Mouse (Mus musculus): ENCODE results near the gene Tesmin.

Gene Tesmin

GRCm38 (mm10) chr19:3388629-3389057 lies at the start of gene Tesmin:
TSS of gene Tesmin (plus strand) at chr19:3388857.
- peak; percentile 73 for DNase-seq (ENCODE audit: low read depth, low spot score)

- no peak for DNase-seq (ENCODE audit: low read depth, low spot score)
Measured at GRCm38 (mm10) chr19:3339187-3339586, 49.5 kb upstream of the Tesmin start.

DNA sequence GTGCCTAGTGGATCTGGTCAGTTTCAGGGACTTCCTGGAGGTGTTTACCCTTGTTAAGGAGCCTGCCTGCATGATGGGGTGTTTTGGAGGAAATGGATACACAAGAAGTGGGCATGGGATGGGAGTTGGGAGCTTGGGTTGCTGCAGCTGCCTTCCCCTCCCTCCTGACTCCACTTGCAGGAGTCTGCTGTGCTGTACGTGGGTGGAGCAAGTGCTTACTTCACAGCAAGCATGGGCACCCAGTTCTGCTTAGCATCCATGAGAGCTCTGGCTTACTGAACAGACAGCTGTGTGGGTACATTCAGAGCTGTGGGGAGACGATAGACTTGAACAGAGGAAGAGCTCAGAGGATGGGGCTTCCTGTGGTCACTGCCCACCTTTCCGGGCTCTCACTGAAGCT lies 47.6 kb upstream of the Tesmin start:
- DNase-seq (ENCODE audit: low read depth, low spot score): no peak

DNA sequence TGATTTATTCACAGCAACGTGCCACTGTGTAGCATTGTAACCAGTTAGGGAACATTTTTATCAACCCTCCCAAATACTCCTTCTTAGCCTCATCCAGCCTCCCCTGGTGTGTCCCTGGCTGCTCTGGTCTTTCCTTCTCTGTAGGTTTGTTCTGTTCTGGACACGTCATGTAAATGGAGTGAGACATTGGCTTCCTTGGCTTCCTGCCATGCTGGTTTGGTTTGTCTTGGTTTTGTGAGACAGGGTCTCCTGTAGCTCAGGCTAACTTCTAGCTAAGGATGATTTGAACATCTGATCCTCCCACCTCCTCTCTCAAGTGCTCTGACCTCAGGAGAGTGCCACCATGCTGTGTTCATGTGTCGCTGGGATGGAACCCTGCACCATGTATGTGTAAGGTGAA lies 44.7 kb upstream of the Tesmin start:
- no peak for DNase-seq (ENCODE audit: low read depth, low spot score)

- DNase-seq (ENCODE audit: low read depth, low spot score): no peak
Measured at GRCm38 (mm10) chr19:3344636-3345544, 43.8 kb upstream of the Tesmin start.

DNA sequence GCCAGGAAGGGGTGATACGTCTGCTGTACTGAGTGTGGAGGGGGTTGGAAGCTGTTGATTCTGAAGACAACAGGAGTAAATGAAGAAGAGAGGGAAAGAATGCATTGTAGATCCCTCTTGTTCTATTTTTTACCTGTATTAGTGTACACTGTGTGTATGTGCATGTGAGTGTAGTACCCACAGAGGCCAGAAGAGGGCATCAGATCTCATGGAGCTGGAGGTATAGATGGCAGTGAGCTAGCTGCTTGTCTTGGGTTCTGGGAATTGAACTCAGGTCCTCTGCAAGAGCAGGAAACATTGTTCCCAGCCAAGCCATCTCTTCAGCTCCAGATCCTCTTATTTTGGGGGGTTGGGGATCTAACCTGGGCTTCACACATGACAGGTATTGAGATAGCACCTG lies 40.9 kb upstream of the Tesmin start:
- DNase-seq (ENCODE audit: low read depth, low spot score): no peak

DNA sequence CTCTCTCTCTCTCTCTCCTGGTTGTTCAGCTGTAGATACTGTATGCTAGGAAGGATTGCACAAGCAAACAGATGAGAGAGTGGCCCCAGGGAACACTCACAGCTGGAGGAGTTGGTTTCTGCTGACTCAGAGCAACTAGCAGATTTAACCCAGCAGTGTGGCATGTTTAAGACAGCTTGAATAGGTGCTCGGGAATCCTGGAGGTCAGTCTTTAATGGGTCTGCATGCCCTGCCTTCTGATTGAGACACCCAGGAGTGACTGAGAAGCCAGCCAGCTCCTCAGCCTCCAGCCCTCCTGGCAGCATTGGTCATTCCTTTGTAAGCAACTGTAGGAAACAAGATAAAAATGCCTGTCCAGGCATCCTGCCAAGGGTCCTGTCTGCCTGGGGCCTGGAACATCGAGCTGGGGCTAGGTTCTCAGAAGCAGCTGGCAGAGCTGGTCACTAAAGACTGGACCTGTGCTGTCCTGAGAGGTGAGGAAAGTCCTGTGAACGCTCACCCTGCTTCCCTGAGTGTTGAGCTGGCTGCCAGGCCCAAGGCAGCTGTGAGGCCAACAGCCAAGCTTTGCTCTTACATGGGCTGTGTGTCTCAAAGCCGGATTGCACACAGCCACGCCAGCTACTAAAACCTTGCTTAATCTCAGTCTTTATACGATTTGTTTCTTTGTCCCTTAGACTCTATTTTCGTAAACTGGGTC lies 35.1 kb upstream of the Tesmin start:
- DNase-seq (ENCODE audit: low read depth, low spot score): no peak

DNA sequence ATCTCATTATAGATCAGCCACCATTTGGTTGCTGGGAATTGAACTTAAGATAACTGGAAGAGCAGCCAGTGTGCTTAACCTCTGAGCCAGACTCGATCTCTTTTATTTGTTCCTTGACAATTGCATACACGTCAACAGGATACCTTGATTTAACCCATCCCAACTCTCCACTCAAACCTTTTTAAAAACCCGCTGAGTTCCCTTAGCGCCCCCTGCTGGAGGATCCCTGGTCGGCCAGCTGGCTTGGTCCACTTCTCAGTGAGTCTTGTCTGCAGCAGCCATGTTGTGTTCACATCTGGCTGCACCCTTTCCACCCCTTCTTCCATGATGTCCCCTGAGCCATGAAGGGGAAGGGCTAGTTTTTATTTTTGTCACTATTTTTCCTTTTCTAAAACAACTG lies 33.6 kb upstream of the Tesmin start:
- no peak for DNase-seq (ENCODE audit: low read depth, low spot score)

DNA sequence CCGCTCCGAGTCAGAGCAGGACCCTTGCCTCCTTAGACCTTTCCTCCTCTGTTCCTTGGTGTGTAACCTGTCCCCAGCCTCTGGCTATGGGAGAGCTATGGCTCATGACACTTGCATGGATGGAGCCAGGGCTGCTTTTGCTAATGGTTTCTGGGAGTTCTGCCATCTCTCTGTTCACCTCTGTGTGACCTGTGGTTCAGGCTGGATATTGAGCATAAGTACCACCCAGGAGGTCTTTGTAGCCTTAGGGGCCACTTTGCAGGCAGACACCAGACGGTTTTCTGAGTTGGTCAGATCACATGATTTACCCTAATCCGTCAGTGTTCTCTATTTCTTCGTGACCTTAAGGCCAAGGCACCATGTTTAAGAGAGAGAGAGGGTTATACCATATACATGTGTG lies 32.1 kb upstream of the Tesmin start:
- no peak for DNase-seq (ENCODE audit: low read depth, low spot score)

DNA sequence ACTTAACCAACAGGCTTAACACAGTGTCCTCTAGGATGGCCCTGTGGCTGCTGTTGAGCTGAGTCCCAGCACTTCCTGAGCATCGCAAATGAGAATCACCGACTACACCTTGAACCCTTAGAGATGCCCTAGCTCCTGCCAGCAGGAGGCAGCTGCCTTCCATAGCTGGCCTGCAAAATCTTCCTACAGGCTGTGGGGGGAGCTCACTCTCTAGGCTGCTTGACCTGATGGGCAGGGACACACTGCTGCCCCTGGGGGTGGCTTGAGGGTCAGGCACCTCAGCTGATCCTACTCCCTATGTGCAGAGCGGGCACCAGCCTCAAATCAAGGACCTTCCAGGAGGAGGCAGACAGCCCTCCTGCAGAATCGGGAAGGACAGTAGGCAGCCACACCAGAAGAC lies 31.0 kb upstream of the Tesmin start:
- no peak for DNase-seq (ENCODE audit: low read depth, low spot score)

GRCm38 (mm10) chr19:3359841-3360588 lies 28.6 kb upstream of the Tesmin start:
- no peak for DNase-seq (ENCODE audit: low read depth, low spot score)

- DNase-seq (ENCODE audit: low read depth, low spot score): no peak
Measured at GRCm38 (mm10) chr19:3363510-3363909, 25.1 kb upstream of the Tesmin start.

DNA sequence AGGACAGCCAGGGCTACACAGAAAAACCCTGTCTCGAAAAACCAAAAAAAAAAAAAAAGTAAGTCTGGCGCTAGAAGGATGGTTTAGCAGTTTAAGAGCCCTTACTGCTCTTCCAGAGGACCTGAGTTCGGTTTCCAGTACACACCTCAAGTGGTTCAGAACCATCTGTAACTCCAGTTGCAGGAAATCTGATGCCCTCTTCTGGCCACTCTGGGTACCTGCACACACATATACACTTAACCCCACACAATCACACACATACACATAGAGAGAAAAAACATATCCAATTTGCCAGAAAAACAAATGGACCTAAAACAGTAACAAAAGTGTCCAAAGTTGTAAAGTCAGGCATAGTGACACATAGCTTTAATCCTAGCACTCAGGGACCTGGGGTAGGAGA lies 23.6 kb upstream of the Tesmin start:
- no peak for DNase-seq (ENCODE audit: low read depth, low spot score)

- no peak for DNase-seq (ENCODE audit: low read depth, low spot score)
Measured at GRCm38 (mm10) chr19:3368276-3368675, 20.4 kb upstream of the Tesmin start.

- DNase-seq (ENCODE audit: low read depth, low spot score): no peak
Measured at GRCm38 (mm10) chr19:3373380-3373779, 15.3 kb upstream of the Tesmin start.

GRCm38 (mm10) chr19:3374028-3374427 lies 14.6 kb upstream of the Tesmin start:
- DNase-seq (ENCODE audit: low read depth, low spot score): no peak

DNA sequence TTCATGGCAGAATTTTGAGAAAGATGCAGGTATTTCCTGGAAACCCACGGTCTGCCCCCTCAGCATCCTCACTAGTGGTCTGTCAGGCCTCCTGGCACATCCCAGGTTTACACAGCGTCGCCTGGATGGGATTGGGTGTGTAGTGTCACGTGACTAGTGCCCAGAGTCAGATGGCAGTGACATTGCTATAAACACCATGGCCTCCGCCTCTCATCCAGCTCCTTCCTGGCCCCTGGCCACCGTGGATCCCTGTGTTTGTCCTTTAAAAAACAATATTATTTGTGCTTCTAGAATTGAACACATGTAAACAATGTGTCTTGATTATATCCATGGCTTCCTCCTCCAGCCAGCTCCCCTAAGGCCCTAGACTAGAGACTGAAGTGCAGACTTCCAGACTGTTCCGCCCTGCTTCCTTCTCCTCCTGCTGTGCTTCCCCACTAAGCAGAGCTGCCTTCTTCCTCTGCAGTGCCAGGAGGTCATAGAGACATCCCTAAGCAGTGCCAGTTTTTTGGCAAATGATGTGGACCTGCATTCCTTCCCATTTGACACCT lies 12.6 kb upstream of the Tesmin start:
- no peak for DNase-seq (ENCODE audit: low read depth, low spot score)

GRCm38 (mm10) chr19:3376966-3377715 lies 11.5 kb upstream of the Tesmin start:
- DNase-seq (ENCODE audit: low read depth, low spot score): no peak

- DNase-seq (ENCODE audit: low read depth, low spot score): no peak
Measured at GRCm38 (mm10) chr19:3378614-3379013, 10.0 kb upstream of the Tesmin start.

- DNase-seq (ENCODE audit: low read depth, low spot score): no peak
Measured at GRCm38 (mm10) chr19:3388061-3388460, 596 bp upstream of the Tesmin start.

DNA sequence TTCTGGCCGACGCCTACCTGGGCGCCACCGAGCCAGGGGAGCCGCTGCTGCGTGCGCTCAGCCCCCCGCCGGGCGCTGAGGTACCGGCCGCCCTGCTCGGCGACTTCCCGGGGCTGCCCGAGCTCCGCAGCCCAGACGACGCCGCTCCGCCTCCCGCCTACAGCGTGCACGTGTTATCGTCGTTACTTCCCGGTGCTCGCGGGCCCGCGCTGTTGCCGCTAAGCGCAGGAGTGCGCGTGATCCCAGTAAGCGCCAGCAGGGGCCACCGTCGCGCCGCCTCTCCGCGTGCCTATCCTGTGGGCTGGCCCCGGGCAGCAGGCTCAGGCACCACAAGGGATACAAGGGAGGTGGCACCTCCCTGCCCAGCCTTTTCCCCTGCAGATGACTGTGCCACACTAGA lies 432 bp downstream of the Tesmin start:
- peak; percentile 77 for DNase-seq (ENCODE audit: low read depth, low spot score)
